Mouse (Mus musculus) embryo, embryonic 11.5 days (tissue): ENCODE results near the gene Zic4.

Experiments used
- DNase-seq: peaks from one replicate; pipeline ENCODE4 v3.0.0-alpha.2; 2012; ENCODE audit warnings: low read depth, low spot score

Zic4 gene

DNA sequence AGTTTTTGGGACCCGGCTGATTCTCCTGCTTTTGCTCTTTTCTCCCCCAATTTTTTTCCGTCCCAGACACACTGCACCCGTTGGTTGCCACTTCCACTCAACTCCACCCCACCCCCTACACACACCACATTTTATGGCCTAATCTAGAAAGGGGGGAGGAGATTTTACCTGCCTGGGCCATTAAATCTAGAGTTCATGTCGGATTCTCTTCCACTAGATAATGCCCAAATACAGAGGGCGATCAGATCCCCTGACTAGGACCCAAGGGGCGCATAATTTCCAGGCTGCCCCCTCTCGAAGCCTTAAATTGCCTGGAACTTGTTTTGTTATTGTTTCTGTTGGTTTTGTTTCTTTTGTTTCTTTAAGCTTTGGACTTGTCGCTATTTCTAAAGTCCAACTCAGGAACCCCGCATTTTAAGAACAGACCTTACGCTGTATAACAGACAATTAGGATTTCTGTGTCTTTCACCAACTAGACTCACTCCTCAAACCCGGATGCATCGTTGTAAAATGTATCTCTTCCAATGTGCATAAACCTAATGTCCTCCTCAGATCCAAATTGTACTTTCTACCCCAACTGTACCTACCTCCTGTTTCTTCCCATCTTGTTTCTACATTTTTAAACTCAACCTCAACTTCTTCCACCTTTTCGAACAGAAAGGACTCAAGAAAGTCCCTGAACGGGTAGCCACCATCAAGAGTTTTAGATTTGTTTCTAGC, 958 bp downstream of the Zic4 start:
- no peak for DNase-seq

DNA sequence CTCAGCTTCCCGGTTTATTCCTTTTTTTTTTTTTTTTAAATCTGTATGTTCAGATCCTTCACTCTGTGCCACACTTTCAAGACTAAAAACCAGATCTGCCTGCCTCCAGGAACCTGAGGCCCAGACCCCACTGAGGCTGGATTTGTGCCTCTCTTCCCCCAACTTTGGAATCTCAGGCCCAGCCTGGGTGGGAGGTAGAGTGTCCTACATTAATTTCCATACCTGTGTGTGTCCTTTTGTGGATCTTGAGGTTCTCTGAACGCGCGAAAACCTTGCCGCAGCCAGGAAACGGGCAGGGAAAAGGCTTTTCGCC, 1.6 kb downstream of the Zic4 start:
- no peak for DNase-seq

- no peak for DNase-seq
These were observed 2.1 kb downstream of the Zic4 start for GRCm38 (mm10) chr9:91364127-91364970.

- no peak for DNase-seq
These were observed 2.8 kb downstream of the Zic4 start for GRCm38 (mm10) chr9:91364971-91365501.

DNA sequence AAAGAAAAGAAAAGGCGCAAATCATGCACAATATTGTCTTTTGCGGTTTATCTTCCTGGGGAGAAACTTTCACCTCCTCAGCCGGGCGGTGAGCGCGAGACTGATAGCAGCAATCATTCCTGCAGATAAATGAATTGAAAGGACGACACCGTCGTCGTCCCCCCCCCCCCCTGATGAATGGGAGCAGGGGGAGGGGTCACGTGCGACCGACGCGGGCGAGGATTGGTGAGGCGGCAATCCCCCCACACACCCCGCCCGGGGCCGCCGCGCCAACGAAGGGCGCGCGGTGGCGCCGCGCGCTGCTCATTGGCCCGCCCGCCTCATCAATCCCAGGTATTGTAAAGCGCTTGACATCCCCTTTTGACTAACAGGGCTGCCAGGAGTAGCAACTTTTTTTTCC, 3.5 kb downstream of the Zic4 start, which contains the start of gene Zic1:
Gene Zic1 (minus strand): TSS at position 147 of the 400 bp plus-strand sequence.
- no peak for DNase-seq

- no peak for DNase-seq
These were observed 4.2 kb downstream of the Zic4 start for GRCm38 (mm10) chr9:91366226-91366998.

- DNase-seq = no peak
These were observed 5.0 kb downstream of the Zic4 start for GRCm38 (mm10) chr9:91366999-91367811.

DNA sequence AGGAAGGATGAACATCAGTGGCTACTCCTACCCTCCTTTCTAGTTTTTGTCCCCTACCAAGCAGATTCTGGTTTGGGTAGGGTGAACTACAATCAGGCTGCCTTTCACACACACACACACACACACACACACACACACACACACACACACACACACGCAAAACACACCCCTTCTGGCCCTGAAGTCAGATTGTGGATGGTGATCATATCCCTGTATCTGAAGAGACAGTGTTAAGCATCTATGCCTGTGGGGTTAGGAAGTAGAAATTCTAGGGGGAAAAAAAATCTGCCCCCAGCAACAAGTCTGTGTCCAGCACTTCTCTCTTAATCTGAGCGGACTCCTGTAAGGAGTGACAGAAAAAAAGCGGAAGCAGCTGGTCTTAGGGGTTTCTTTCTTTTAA, 5.9 kb downstream of the Zic4 start:
- DNase-seq = no peak

GRCm38 (mm10) chr9:91368946-91369292, 6.7 kb downstream of the Zic4 start:
- no peak for DNase-seq

DNA sequence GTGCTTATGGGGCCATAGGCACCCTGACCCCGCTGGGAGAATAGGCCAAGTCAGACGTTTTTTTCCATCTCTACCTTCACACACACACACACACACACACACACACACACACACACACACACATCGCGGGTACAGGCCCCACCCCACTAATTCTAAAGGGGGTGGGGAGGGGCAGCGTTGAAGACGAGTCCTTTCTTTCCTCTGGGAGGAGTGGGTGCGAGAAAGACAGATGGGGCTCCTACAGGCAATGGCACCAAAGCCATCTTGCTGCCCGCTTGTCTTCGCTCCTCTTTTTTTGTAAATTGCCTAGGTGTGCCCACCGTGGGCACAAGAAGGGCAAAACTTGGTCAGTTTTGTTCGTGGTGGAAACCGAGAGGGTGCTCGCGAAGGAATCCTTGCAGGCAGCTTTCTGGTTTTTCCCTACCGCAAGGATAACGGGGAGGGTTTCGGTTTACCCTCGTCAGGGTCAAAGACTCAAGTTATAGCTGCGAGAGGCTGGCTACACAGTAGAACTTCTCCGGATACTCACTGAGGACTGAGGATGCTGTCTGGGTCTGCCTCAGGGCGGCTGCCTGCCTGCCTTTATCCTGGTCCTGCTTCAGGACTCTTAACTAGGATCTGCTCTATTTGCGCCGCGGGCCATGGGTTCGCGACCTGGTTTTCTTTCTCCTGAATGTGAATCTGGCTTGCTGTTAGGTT, 7.2 kb downstream of the Zic4 start:
- DNase-seq = no peak

DNA sequence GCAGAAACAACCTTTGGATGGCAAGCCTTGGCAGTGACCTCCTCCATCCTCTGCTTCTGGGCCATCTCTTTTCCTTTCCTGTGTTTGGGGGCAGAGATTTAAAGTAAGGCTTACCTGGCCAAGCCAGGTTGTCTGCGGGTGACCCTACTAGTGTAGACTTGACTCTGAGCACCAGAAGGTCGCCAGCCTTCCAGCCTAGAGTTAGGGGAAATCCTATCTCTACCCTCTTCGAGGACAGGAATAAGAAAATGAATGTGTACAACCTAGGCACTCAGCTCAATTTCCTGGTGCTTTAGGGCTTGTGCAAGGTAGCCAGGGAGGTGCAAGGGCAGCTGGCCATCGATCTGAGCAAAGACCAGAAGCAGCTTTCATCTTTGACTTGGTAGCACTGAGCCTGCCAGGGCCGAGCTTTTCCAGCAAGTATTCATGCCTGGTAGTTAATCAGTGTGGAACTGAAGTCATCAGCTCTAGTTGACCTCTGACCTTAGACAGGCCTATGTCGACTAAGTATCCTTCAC, 8.0 kb downstream of the Zic4 start:
- no peak for DNase-seq

- no peak for DNase-seq
These were observed 8.8 kb downstream of the Zic4 start for GRCm38 (mm10) chr9:91371011-91371410.

- DNase-seq = no peak
These were observed 9.4 kb downstream of the Zic4 start for GRCm38 (mm10) chr9:91371608-91372007.

GRCm38 (mm10) chr9:91373811-91374575, 11.8 kb downstream of the Zic4 start:
- DNase-seq = no peak

- DNase-seq = no peak
These were observed 12.5 kb downstream of the Zic4 start for GRCm38 (mm10) chr9:91374665-91375064.

DNA sequence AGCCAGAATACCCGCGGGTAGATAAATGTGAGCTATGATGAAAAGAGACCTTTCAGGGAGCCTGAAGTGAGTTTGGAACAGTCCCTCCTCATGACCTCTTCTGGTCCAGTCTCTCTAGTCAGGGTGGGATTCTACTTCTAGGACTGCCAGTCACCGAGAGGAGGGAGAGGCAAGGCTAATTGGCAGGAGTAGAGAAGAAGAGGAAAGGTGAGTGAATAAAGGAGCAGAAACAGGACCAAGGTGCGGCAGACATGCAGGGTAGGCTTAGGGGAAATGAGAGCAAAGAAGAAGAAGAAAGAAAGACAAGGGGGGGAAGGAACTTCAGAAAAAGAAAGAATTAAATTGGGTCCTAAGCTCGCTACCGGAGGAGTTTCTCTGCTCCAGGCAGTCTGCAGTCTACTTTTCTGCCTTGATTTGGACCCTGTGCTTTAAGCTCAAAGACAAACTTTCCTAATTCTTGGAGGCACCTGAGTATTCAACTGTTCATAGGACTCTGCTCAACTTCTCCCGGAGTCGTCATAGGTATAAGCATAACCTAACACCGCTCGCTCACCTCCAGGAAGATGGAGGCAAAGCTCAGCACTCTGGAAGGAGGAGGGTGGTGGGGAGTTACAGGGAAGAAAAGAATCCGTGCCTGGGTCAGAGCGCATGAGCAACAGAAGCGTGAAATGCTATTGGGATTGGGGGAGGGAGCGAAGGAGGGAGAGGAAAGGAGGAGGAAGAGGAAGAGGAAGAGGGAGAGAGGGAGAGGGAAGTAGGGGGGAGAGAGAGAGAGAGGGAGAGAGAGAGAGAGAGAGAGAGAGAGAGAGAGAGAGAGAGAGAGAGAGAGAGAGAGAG, 15.0 kb downstream of the Zic4 start:
- no peak for DNase-seq

GRCm38 (mm10) chr9:91377873-91378150, 15.6 kb downstream of the Zic4 start:
- no peak for DNase-seq

DNA sequence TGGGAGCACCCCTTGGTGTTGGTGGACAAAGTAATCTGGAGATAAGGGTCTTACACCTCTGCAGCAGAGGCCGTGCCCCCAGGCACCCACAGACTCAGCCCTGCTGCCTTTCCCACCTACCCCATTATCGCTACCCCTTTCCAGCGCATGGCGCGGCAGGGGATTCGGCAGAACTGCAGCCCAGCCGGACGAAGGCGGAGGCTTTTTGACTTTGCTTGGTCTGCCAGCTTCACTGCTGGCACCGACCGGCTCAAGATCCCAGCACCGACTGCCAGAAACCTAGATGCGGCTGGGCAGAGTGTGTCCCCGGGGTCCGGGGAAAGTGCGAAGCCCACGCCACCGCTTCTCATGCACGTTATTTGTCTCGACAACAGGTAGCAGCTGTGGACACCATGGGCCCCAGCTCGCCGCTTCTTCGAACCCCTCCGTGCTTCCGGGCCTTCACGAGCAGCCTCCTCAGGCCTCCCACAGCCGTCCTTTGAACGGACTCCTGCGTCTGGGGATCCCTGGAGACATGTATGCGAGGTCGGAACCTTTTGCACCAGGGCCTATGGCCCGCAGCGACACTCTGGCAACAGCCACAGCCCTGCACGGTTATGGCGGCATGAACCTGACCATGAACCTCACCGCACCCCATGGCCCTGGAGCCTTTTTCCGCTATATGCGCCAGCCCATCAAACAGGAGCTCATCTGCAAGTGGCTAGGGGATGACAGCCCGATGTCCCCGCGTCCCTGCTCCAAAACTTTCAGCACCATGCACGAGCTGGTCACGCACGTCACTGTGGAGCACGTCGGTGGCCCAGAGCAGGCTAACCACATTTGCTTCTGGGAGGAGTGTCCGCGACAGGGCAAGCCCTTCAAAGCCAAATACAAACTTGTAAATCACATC, 16.4 kb downstream of the Zic4 start:
- no peak for DNase-seq
